Mouse (Mus musculus) liver, embryonic 11.5 days (tissue): ENCODE measurements at regions not wholly inside any gene's neighbourhood (a gene's known extent, or its start where the extent isn't known, plus 50 kb on each side); places are given as distances from the start of the nearest gene placed in this dataset.

ENCODE experiments used
- ATAC-seq: fragments of 200-750 bp; cut with Nextera tagmentation; replicated peaks from 2 replicates; pipeline ENCODE4 v1.8.0; 2017; ENCODE audit warnings: moderate number of reproducible peaks, mild to moderate bottlenecking, moderate TSS enrichment, moderate library complexity; ENCODE audit not compliant: low FRiP score
- DNase-seq: peaks from one replicate; pipeline ENCODE4 v3.0.0-alpha.2; 2017; ENCODE audit warnings: low spot score
- H3K27ac ChIP-seq: fragments of 300-500 bp; sonication (generic); 2 replicates; pipeline ENCODE4 v1.5.1; 2014; ENCODE audit warnings: mild to moderate bottlenecking, low read depth, low read length, control low read depth
- H3K27me3 ChIP-seq: fragments of 300-500 bp; sonication (generic); replicated peaks from 2 replicates; pipeline ENCODE4 v1.6.1; 2014; ENCODE audit warnings: low read length, mixed read lengths; ENCODE audit not compliant: control insufficient read depth, insufficient read depth
- H3K36me3 ChIP-seq: fragments of 300-500 bp; sonication (generic); 2 replicates; pipeline ENCODE4 v1.6.1; 2014; ENCODE audit warnings: mild to moderate bottlenecking, low read length, moderate library complexity, mixed read lengths; ENCODE audit not compliant: control insufficient read depth, insufficient read depth
- H3K4me1 ChIP-seq: fragments of 300-500 bp; sonication (generic); replicated peaks from 2 replicates; pipeline ENCODE4 v1.6.1; 2014; ENCODE audit warnings: low read length, mixed read lengths; ENCODE audit not compliant: control insufficient read depth, insufficient read depth
- H3K4me2 ChIP-seq: fragments of 300-500 bp; sonication (generic); 2 replicates; pipeline ENCODE4 v1.6.1; 2014; ENCODE audit warnings: mild to moderate bottlenecking, control low read depth, moderate library complexity
- H3K4me3 ChIP-seq: fragments of 300-500 bp; sonication (generic); 2 replicates; pipeline ENCODE4 v1.5.1; 2014; ENCODE audit warnings: low read depth, low read length, control low read depth
- H3K9ac ChIP-seq: fragments of 300-500 bp; sonication (generic); 2 replicates; pipeline ENCODE4 v1.6.1; 2014; ENCODE audit warnings: low read depth, low read length, control low read depth
- H3K9me3 ChIP-seq: fragments of 300-500 bp; sonication (generic); 2 replicates; pipeline ENCODE4 v1.6.1; 2016; ENCODE audit warnings: low read length, inconsistent platforms, mixed read lengths; ENCODE audit not compliant: control insufficient read depth
- WGBS: fragments of 180-500 bp; shearing (Covaris S2); extraction: QIAGEN DNeasy Blood & Tissue Kit; methylation state at CpG from one replicate; pipeline ENCODE4 v1.1.7; 2014; 5-methylcytosine and 5-hydroxymethylcytosine counted together

DNA sequence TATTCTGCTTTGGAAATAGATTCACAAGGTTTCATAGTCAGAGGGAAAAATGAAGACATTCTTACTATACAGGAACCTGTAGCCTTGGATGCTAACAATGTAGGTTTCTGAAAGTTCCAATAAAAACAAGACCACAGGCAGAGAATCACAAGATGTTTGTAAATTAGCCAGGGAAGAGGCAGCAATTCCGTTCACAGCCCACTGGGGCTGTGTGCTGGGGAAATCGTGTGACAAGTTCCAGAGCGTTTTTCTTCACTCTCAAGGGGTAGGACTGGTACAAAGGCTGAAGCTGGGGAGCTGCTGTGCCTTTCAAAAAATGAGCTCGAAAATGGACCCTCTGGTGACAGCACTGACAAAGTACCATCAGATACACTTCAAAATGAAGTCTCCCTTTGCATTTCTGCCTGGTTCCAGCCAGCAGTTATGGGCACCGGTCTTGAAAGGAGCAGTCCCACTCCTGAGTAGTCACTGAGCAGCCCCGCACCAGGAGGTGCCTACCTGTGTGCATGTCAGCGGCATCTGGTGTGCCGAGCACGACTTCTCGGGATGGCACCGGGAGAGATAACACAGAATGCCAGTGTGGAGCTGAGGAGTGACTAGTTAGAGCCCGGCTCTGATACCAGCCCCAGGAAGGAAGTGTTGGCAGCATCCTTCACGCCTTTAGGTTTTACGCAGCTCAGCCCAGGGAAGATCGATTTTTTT is 77.0 kb upstream of the Mpp6 start:
- DNase-seq (no peak), ATAC-seq (no peak)
- WGBS: 61% methylated on average over 15 of the region's 15 CpGs
- no peak overlapping the region for H3K4me3 ChIP-seq
- no peak overlapping the region for H3K27ac ChIP-seq
- no peaks in the 10 kb centered on the region for H3K27me3 ChIP-seq
- H3K4me1 ChIP-seq: peaks cover 5% of the 10 kb centered on the region
- no peak overlapping the region for H3K4me2 ChIP-seq
- H3K9ac ChIP-seq: no peak overlapping the region
- no peaks in the 10 kb centered on the region for H3K9me3 ChIP-seq
- H3K36me3 ChIP-seq: no peaks in the 10 kb centered on the region

DNA sequence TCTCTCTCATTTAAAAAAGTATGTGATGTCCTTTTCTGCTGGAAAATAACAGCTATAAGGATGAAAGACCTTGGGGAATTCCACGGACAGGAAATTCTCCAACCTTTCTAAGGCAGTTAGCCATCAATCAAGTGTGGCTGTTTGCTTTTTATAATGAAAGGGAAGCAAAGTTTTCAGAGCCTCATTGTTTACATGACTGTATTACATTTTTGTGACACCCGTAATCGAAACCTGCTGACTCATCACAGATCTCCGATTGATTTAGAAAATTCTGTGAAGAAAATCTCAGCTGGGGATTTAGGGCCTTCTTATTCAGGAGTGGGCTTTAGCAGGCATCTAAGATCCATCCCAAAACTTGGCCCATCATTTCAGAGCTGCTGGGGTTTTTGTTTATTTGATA is 72.4 kb upstream of the Mpp6 start:
- H3K4me2 ChIP-seq: no peak overlapping the region
- no peak overlapping the region for H3K9ac ChIP-seq
- no peaks in the 10 kb centered on the region for H3K36me3 ChIP-seq
- 55% methylated on average over 4 of the region's 4 CpGs for WGBS
- H3K27ac ChIP-seq: no peak overlapping the region
- H3K4me3 ChIP-seq: no peak overlapping the region
- no peaks in the 10 kb centered on the region for H3K27me3 ChIP-seq
- ATAC-seq (no peak), DNase-seq (no peak)
- H3K9me3 ChIP-seq: no peaks in the 10 kb centered on the region
- 0 out of 2 replicates have a peak, but pooled peaks cover 6% of the 10 kb centered on the region for H3K4me1 ChIP-seq

DNA sequence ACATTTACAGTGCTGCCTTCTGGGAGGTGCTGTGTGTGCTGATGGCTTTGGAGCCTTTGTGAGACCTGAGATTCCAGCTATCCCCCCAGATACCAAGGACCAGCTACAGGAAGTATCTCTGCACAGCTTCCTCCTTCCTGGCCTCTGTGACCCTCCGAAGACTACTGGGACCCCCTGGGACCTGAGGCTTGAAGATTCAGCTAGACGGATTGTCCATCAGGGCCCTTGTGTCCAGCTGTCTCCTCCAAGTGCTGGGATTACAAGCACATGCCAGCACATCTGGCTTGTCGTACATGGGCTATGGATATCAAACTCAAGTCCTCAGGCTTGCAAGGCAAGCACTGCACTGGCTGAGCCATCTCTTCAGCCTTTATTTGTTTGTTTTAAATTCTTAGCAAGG is 71.7 kb upstream of the Mpp6 start:
- 56% methylated on average over 3 of the region's 3 CpGs for WGBS

DNA sequence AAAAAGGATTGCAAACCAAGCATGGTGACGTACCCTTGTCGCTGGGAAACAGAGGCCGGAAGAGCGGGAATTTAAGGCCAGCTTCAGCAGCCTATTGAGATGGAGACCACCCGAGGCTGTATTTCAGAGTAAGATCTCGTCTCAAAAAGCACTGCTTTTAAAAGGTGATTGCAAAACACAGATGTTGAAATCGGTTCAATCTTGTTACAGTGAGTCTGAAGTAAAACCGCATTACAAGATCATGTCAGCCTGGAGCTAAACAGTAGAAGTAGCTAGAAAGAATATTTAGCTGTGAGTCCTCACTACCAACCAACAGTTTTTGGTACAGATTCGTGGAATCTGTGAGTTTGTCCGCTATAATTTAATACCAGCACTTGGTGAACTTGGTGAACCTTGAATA is 69.0 kb upstream of the Mpp6 start:
- no peaks in the 10 kb centered on the region for H3K27me3 ChIP-seq
- ATAC-seq: no peak
- no peaks in the 10 kb centered on the region for H3K36me3 ChIP-seq
- no peak overlapping the region for H3K9ac ChIP-seq
- H3K27ac ChIP-seq: no peak overlapping the region
- 78% methylated on average over 10 of the region's 10 CpGs for WGBS
- H3K4me3 ChIP-seq: no peak overlapping the region
- H3K4me1 ChIP-seq: 0 out of 2 replicates have a peak, but pooled peaks cover 6% of the 10 kb centered on the region
- H3K9me3 ChIP-seq: no peaks in the 10 kb centered on the region
- H3K4me2 ChIP-seq: no peak overlapping the region
- DNase-seq: no peak

More for the DNA sequence above, 71.7 kb upstream of the Mpp6 start:
- Histone ChIP-seq H3K4me2 (no peak overlapping the region), H3K4me3 (no peak overlapping the region), H3K9me3 (no peaks in the 10 kb centered on the region), H3K27ac (no peak overlapping the region), H3K9ac (no peak overlapping the region), H3K36me3 (no peaks in the 10 kb centered on the region), H3K27me3 (no peaks in the 10 kb centered on the region), H3K4me1 (0 out of 2 replicates have a peak, but pooled peaks cover 6% of the 10 kb centered on the region)
- ATAC-seq: no peak
- no peak for DNase-seq

DNA sequence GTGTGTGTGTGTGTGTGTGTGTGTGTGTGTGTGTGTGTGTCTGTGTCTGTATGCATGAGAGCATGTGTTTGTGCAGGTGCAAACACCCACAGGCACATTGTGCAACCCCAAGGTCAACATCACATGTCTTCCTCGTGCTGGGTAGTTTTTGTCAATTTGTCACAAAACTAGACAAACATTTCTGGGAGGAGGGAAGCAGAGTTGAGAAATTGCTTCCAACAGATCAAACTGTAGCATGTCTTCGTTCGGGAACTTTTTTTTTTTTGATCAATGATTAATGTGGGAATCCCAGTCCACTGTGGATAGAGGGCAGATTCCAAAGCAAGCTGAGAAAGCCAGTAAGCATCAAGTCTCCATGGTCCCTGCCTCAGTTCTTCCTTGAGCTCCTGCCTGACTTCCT is 67.9 kb upstream of the Mpp6 start:
- Histone ChIP-seq H3K4me2 (no peak overlapping the region), H3K27me3 (no peaks in the 10 kb centered on the region), H3K27ac (no peak overlapping the region), H3K4me1 (0 out of 2 replicates have a peak, but pooled peaks cover 6% of the 10 kb centered on the region), H3K9me3 (no peaks in the 10 kb centered on the region), H3K4me3 (no peak overlapping the region), H3K9ac (no peak overlapping the region), H3K36me3 (no peaks in the 10 kb centered on the region)
- ATAC-seq: no peak
- no peak for DNase-seq
- WGBS: 51% methylated on average over 3 of the region's 3 CpGs

DNA sequence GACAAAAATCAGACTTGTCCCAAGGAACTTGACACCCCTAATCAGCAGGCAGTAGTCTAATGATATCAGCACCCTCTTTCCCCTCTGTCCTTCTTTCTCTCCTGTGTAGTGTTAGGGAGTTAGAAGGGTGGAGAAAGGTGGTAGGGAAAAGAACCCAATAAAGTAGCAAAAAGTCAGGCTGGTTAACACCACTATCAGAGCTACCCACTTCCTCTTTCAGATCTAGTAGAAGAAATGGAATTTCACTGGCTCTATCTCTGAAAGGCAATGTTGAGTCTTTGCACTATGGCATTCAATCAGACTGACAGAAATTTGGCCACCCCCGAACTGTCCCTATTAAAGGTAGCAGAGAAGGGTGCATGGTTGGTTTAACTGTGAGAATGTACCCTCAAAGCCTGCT is 65.9 kb upstream of the Mpp6 start:
- DNase-seq: no peak
- no peaks in the 10 kb centered on the region for H3K9me3 ChIP-seq
- no peak overlapping the region for H3K9ac ChIP-seq
- WGBS: 43% methylated on average over 1 of the region's 1 CpGs
- ATAC-seq: no peak
- no peak overlapping the region for H3K27ac ChIP-seq
- no peak overlapping the region for H3K4me2 ChIP-seq
- H3K4me1 ChIP-seq: 0 out of 2 replicates have a peak, but pooled peaks cover 2% of the 10 kb centered on the region
- no peaks in the 10 kb centered on the region for H3K27me3 ChIP-seq
- no peak overlapping the region for H3K4me3 ChIP-seq
- no peaks in the 10 kb centered on the region for H3K36me3 ChIP-seq

DNA sequence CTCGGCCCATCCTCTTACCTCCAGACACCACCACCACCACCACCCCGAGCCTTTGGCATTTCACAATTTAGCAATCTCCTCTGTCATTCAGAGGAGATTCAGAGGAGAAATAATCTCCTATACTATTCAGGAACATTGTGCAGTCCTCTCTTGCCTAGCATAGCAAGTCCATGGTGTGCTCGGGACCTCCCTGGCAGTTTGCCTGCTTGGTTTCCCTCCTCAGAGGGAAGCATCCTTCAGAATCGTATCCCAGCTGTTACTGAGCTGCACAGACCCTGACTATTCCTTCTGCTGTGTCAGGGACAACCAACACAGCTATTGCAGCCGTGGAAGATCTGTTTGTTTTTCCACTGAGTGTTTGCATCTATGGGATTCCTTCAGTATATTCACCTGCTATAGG is 63.3 kb upstream of the Mpp6 start:
- Histone ChIP-seq H3K27ac (no peak overlapping the region), H3K4me2 (no peak overlapping the region), H3K9ac (no peak overlapping the region), H3K4me1 (0 out of 2 replicates have a peak, but pooled peaks cover 2% of the 10 kb centered on the region), H3K4me3 (no peak overlapping the region), H3K27me3 (no peaks in the 10 kb centered on the region), H3K36me3 (no peaks in the 10 kb centered on the region), H3K9me3 (no peaks in the 10 kb centered on the region)
- no peak for DNase-seq
- WGBS: 65% methylated on average over 5 of the region's 5 CpGs
- ATAC-seq: no peak

DNA sequence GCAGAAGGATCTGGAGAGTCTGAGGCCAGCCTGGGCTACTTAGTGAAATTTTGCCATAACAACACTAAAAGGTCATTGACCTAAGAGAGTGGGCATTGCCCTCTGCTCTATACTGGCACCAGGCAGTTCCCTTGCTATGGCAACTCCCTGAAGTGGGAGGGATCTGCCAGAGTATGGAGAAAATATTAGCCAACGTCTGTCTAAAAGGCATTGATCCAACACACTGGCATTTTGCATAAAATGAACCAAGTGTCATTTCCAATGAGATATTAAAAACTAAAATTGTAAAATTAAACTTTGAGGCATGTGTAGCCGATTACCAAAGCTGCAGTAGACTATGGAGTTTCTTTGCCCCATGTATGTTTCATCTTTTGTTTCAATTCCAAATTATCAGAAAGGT is 57.6 kb upstream of the Mpp6 start:
- no peaks in the 10 kb centered on the region for H3K9me3 ChIP-seq
- no peak for DNase-seq
- H3K4me1 ChIP-seq: no peaks in the 10 kb centered on the region
- no peak overlapping the region for H3K9ac ChIP-seq
- no peak for ATAC-seq
- H3K27me3 ChIP-seq: no peaks in the 10 kb centered on the region
- no peak overlapping the region for H3K4me3 ChIP-seq
- no peak overlapping the region for H3K27ac ChIP-seq
- no peaks in the 10 kb centered on the region for H3K36me3 ChIP-seq
- WGBS: 72% methylated on average over 2 of the region's 2 CpGs
- H3K4me2 ChIP-seq: no peak overlapping the region

DNA sequence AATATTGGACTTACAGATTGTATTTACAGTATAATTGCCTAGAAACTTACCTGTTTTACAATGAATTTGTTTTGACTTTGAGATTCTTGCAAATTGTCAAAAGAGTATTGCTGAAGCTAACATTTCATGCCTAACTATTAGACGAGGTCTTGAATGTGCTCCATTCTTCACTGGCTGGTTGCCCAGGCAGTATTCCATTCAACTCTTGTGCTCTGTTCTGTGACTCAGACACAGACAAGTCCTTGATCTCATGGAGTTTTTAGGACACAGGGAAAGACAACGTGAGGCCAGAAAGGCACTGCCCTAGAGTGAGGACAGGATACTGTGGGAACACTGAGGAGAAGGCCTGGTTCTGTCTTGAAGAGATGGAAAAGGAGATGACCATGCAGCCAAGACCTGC is 57.0 kb upstream of the Mpp6 start:
- ATAC-seq (no peak), DNase-seq (no peak)
- H3K4me1 ChIP-seq: no peaks in the 10 kb centered on the region
- no peaks in the 10 kb centered on the region for H3K36me3 ChIP-seq
- WGBS: 69% methylated on average over 2 of the region's 2 CpGs
- H3K9ac ChIP-seq: no peak overlapping the region
- H3K27ac ChIP-seq: no peak overlapping the region
- H3K4me2 ChIP-seq: no peak overlapping the region
- H3K4me3 ChIP-seq: no peak overlapping the region
- no peaks in the 10 kb centered on the region for H3K9me3 ChIP-seq
- no peaks in the 10 kb centered on the region for H3K27me3 ChIP-seq
